Mouse (Mus musculus): ENCODE data around the gene Rgn.

DNA sequence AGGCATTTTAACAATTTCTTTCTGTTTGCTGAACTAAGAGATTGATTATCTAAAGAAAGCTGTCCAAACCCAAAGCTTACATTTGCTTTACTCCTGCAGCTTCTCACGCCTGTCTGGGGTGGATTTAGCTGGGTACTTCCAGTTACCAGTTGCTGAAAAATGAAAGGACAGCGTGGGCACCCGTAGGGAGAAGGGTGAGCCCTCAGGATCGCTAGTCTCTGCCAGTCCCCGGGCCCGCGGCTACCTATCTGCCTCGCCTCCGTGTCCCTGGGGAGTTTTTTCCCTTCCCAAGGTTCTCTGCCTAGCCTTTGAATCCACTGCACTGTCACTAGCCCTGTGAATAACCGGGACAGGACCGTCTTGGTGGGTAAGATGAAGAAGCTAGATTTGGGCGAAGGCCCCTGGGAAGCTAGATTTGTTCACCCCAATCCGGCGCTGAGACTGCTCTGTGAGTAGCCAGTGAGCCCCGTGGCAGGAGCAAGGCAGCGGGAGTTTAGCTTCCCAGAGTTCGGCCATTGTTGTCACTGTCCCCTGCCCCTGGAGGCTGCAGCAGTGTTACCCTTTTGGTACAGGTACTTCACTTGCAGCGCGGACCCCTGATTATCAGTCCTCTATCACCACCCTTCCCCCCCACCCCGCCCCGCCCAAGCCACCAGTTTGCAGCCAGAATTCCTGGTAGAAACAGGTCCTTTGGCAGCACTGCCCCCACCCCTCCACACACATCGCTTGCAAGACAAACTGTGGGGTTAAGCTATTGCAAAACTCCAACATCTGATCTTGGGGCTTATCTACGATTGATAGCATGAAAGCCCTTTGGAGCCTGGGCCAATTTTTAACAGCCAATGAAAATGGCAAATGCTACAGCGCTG is 1.3 kb upstream of the Rgn start:
- TF ChIP-seq CTCF (conservative IDR thresholded peaks at IDR 0.05; ENCODE audit: insufficient read depth, insufficient read length, low read depth, low read length) (no peak), POLR2A (IDR thresholded peaks at IDR 0.05; ENCODE audit: low read depth, low read length) (no peak)

Data from kidney, adult 2 months (tissue).